Comparison of ENCODE assay signal across 10 mouse cellular contexts in genomic region chr12:85523421-85524192, GRCm38 (mm10). TPM values are rescaled to one million over a fixed set of nuclear protein-coding genes. Genes with fewer than 3 reads are reported as not detected.
DNase-seq lines count a peak whose midpoint lies in the region; TF ChIP-seq lines count a peak whose summit lies in the region.
"Had no signal": no experiment of that assay in that cellular context is flagged by ENCODE, and none has a peak within 500 bp of the region (broad histone marks: within the 10 kb centered on the region; RNA-seq: fewer than 3 reads in every experiment).

No protein-coding gene starts in this region.

- no peak for TF ChIP-seq CTCF in CH12.LX (conservative IDR thresholded peaks at IDR 0.05 in 1 of 2, IDR thresholded peaks at IDR 0.05 in 1 of 2; ENCODE audit: low read depth in 2 of 2, low read length in 2 of 2)

- TF ChIP-seq POLR2A in CH12.LX (IDR thresholded peaks at IDR 0.05; ENCODE audit: low read depth, low read length) = no peak

- peak; percentile 53 for DNase-seq in adrenal gland, postnatal 14 days
- DNase-seq in adrenal gland, adult 8-10 months = no peak
- DNase-seq in kidney, postnatal 14 days = peak; percentile 14
- DNase-seq in kidney, adult 8-10 months = no peak
- peak; percentile 48 for DNase-seq in CH12.LX (ENCODE audit: extremely low read depth)
- peak; percentile 22 for DNase-seq in embryo, embryonic 9.5 days (ENCODE audit: extremely low spot score)
- DNase-seq in thymus, postnatal 4 days = no peak
- no peak for DNase-seq in thymus, postnatal 36 days
- DNase-seq: lung, embryonic 14.5 days had no signal

- in situ Hi-C loops in CH12.LX (cut with MboI; ENCODE audit: low pct_ligation_motif_present, low pct_unique_long_range_greater_than_20kb, low sequenced_read_pairs) = loop anchor here (5.0 kb wide), 1 partner anchor 79 kb away; no protein-coding TSS in a partner anchor

- no peak for TF ChIP-seq RAD21 in CH12.LX (IDR thresholded peaks at IDR 0.05; ENCODE audit: low read depth, low read length)

- H3K4me3 ChIP-seq in CH12.LX (replicated peaks in 1 of 3; ENCODE audit: low read depth in 2 of 3, low read length in 2 of 3, poor library complexity in 1 of 3) = no peak overlapping the region
- H3K4me3 ChIP-seq: heart, embryonic 15.5 days had no signal

- H3K9ac ChIP-seq in CH12.LX (ENCODE audit: insufficient read depth, low read depth) = no peak overlapping the region
- H3K9ac ChIP-seq: heart, embryonic 15.5 days; lung, embryonic 14.5 days had no signal

- H3K27me3 ChIP-seq in CH12.LX (replicated peaks) = no peaks in the 10 kb centered on the region
- H3K27me3 ChIP-seq: heart, embryonic 15.5 days had no signal

- H3K4me1 ChIP-seq in CH12.LX (ENCODE audit: control insufficient read depth in 1 of 2, insufficient read depth in 2 of 2) = peaks cover 34 to 85% of the 10 kb centered on the region in 2 experiments

- H3K27ac ChIP-seq in CH12.LX (ENCODE audit: insufficient read depth, low read depth) = peak overlapping the region; percentile 13; the same call in 1 of the 2 replicates
- H3K27ac ChIP-seq: heart, embryonic 15.5 days had no signal

- dilution Hi-C loops in CH12.LX (cut with MboI; ENCODE audit: extremely low pct_ligation_motif_present, extremely low pct_unique_long_range_greater_than_20kb, low sequenced_read_pairs) = no loop called here

- no peaks in the 10 kb centered on the region for H3K79me2 ChIP-seq in CH12.LX (replicated peaks; ENCODE audit: control insufficient read depth, extremely low read depth, insufficient read depth, poor library complexity, severe bottlenecking)

- peaks cover 4% of the 10 kb centered on the region for H3K9me3 ChIP-seq in CH12.LX (replicated peaks; ENCODE audit: low read length)
- H3K9me3 ChIP-seq: heart, embryonic 15.5 days had no signal

- no peaks in the 10 kb centered on the region for H3K36me3 ChIP-seq in CH12.LX (replicated peaks in 1 of 2; ENCODE audit: control insufficient read depth in 1 of 2, insufficient read depth in 1 of 2, low read length in 1 of 2)
- H3K36me3 ChIP-seq: heart, embryonic 15.5 days had no signal

- no peak for TF ChIP-seq EP300 in CH12.LX (IDR thresholded peaks at IDR 0.05; ENCODE audit: low read length)

- H3K4me2 ChIP-seq in CH12.LX (ENCODE audit: insufficient read depth, low read depth, poor library complexity, severe bottlenecking) = peak overlapping the region; percentile 6; the same call in 1 of the 2 replicates
- H3K4me2 ChIP-seq: heart, embryonic 15.5 days; lung, embryonic 14.5 days had no signal

TF ChIP-seq in CH12.LX, 34 proteins besides CTCF, POLR2A, EP300 and RAD21:
- TF ChIP-seq ZNF384 (IDR thresholded peaks at IDR 0.05; ENCODE audit: low read depth, low read length) (peak; percentile 78; the same call in 1 of the 2 replicates), ZC3H11A (IDR thresholded peaks at IDR 0.05; ENCODE audit: low read depth, low read length) (no peak), MAX (IDR thresholded peaks at IDR 0.05; ENCODE audit: low read length) (peak; percentile 31; the same call in 1 of the 2 replicates), MEF2A (IDR thresholded peaks at IDR 0.05; ENCODE audit: borderline replicate concordance, low read depth, low read length) (no peak), JUND (conservative IDR thresholded peaks at IDR 0.05; ENCODE audit: low read depth, low read length) (no peak), TCF12 (IDR thresholded peaks at IDR 0.05; ENCODE audit: low read depth, low read length) (no peak), ZKSCAN1 (IDR thresholded peaks at IDR 0.05; ENCODE audit: borderline replicate concordance, low read depth, low read length) (no peak), MAFK (IDR thresholded peaks at IDR 0.05; ENCODE audit: insufficient replicate concordance, low read length) (0 out of 2 replicates have a peak, but pooled peaks have one; percentile 15), MYC (IDR thresholded peaks at IDR 0.05; ENCODE audit: low read depth, low read length) (no peak), BHLHE40 (IDR thresholded peaks at IDR 0.05; ENCODE audit: low read depth, low read length) (peak; percentile 76), JUN (IDR thresholded peaks at IDR 0.05; ENCODE audit: insufficient read depth, low read depth, low read length) (peak; percentile 73), E2F4 (IDR thresholded peaks at IDR 0.05; ENCODE audit: insufficient replicate concordance, low read depth, low read length) (no peak)

RNA-seq across cellular contexts. Expression of gene Fos, which starts 49.9 kb away (rescaled TPM):
- 11.8 and 39.6 TPM in 2 replicates for total RNA-seq in adrenal gland, postnatal 14 days (2021)
- 10 to 100 TPM; 13.3 to 32.9 (median 13.7) TPM for total RNA-seq in adrenal gland, adult 8-10 months (2022)
- total RNA-seq in CH12.LX (2012; rRNA removed) (0.17 and 0.21 TPM in 2 replicates), CH12.LX (2014; rRNA removed) (0.20 and 0.76 TPM in 2 replicates)
- 0.11 and 0.26 TPM in 2 replicates for polyA plus RNA-seq in CH12.LX (2012; ENCODE audit: insufficient read length, low read depth)

Comparison
In these comparisons a context has a peak if more than half of its experiments do, and no peak if none do; other contexts are left out.
1. DNase-seq: peak in adrenal gland, postnatal 14 days (single experiment), kidney, postnatal 14 days (single experiment), CH12.LX (single experiment) and embryo, embryonic 9.5 days (single experiment); none in adrenal gland, adult 8-10 months (single experiment), kidney, adult 8-10 months (0 of 2), thymus, postnatal 4 days (single experiment) and thymus, postnatal 36 days (0 of 2).